Mouse (Mus musculus) stomach, embryonic 15.5 days (tissue): ENCODE results near the gene March7. TPM values are rescaled to one million over a fixed set of nuclear protein-coding genes. Genes with fewer than 3 reads are reported as not detected.

Source experiments
- ATAC-seq: fragments of 200-750 bp; cut with Nextera tagmentation; 2 replicates; pipeline ENCODE4 v1.8.0; 2017; ENCODE audit warnings: low read depth, moderate number of reproducible peaks, moderate TSS enrichment; ENCODE audit not compliant: insufficient read depth, low FRiP score
- H3K27ac ChIP-seq: fragments of 300-500 bp; sonication (generic); 2 replicates; pipeline ENCODE4 v1.5.1; 2015; ENCODE audit warnings: mild to moderate bottlenecking, inconsistent platforms
- H3K27me3 ChIP-seq: fragments of 300-500 bp; sonication (generic); replicated peaks from 2 replicates; pipeline ENCODE4 v1.6.1; 2015; ENCODE audit warnings: inconsistent platforms
- H3K36me3 ChIP-seq: fragments of 300-500 bp; sonication (generic); 2 replicates; pipeline ENCODE4 v1.6.1; 2015; ENCODE audit warnings: inconsistent platforms
- H3K4me1 ChIP-seq: fragments of 300-500 bp; sonication (generic); 2 replicates; pipeline ENCODE4 v1.6.1; 2015; ENCODE audit warnings: inconsistent platforms
- H3K4me2 ChIP-seq: fragments of 300-500 bp; sonication (generic); 2 replicates; pipeline ENCODE4 v1.6.1; 2015; ENCODE audit warnings: mild to moderate bottlenecking, inconsistent platforms
- H3K4me3 ChIP-seq: fragments of 300-500 bp; sonication (generic); replicated peaks from 2 replicates; pipeline ENCODE4 v1.5.1; 2015; ENCODE audit warnings: inconsistent platforms
- H3K9ac ChIP-seq: fragments of 300-500 bp; sonication (generic); 2 replicates; pipeline ENCODE4 v1.6.1; 2015; ENCODE audit warnings: inconsistent platforms
- H3K9me3 ChIP-seq: fragments of 300-500 bp; sonication (generic); 2 replicates; pipeline ENCODE4 v1.6.1; 2016; ENCODE audit warnings: inconsistent platforms
- WGBS: fragments of 180-500 bp; shearing (Covaris S2); methylation state at CpG from one replicate; pipeline ENCODE4 v1.1.7; 2015; 5-methylcytosine and 5-hydroxymethylcytosine counted together
- polyA plus RNA-seq: library from polyadenylated mRNA; unstranded; fragments of >200 nt; fragmentation: Nextera tagmentation; extraction: Ambion mirVana; gene quantifications from 2 replicates; pipeline ENCODE4 v1.2.1, GENCODE M21; 2015

Gene March7
- polyA plus RNA-seq, 1 experiment from 2014 or later: 66.4 TPM

- Histone ChIP-seq H3K9ac (no peak overlapping the region), H3K27me3 (no peaks in the 10 kb centered on the region), H3K4me2 (no peak overlapping the region), H3K9me3 (no peaks in the 10 kb centered on the region), H3K27ac (no peak overlapping the region), H3K36me3 (no peaks in the 10 kb centered on the region), H3K4me3 (no peak overlapping the region), H3K4me1 (no peaks in the 10 kb centered on the region)
- WGBS: 88% methylated on average over 4 of the region's 4 CpGs
- ATAC-seq: no peak
These were observed 81.7 kb downstream of the March7 start for GRCm38 (mm10) chr2:60291381-60291780.

- Histone ChIP-seq H3K9me3 (no peaks in the 10 kb centered on the region), H3K9ac (no peak overlapping the region), H3K4me1 (no peaks in the 10 kb centered on the region), H3K27ac (no peak overlapping the region), H3K4me3 (no peak overlapping the region), H3K27me3 (no peaks in the 10 kb centered on the region), H3K36me3 (no peaks in the 10 kb centered on the region), H3K4me2 (no peak overlapping the region)
- ATAC-seq: no peak
- 78% methylated on average over 3 of the region's 3 CpGs for WGBS
These were observed 88.6 kb downstream of the March7 start for GRCm38 (mm10) chr2:60298266-60298665.

- H3K9me3 ChIP-seq: no peaks in the 10 kb centered on the region
- WGBS: 86% methylated on average over 2 of the region's 2 CpGs
- H3K27ac ChIP-seq: no peak overlapping the region
- no peak overlapping the region for H3K4me3 ChIP-seq
- H3K36me3 ChIP-seq: no peaks in the 10 kb centered on the region
- no peaks in the 10 kb centered on the region for H3K27me3 ChIP-seq
- H3K4me1 ChIP-seq: no peaks in the 10 kb centered on the region
- H3K9ac ChIP-seq: no peak overlapping the region
- no peak for ATAC-seq
- H3K4me2 ChIP-seq: no peak overlapping the region
These were observed 89.6 kb downstream of the March7 start for GRCm38 (mm10) chr2:60299323-60299722.

Other genes with a start within 250 kb of the March7 start
- 47.8 and 53.6 TPM in 2 replicates for gene Baz2b, start within 50 bp of the March7 start, polyA plus RNA-seq
- gene Cd302, start 74.6 kb downstream of the March7 start, polyA plus RNA-seq: 34.8 and 39.6 TPM in 2 replicates
- gene Ly75, start 173.4 kb downstream of the March7 start, polyA plus RNA-seq: 1.1 TPM in 2 replicates